Mouse (Mus musculus): ENCODE results near the gene Ugt1a9.

The Ugt1a9 gene

GRCm38 (mm10) chr1:88233421-88234247 lies 163.0 kb downstream of the Ugt1a9 start:
- DNase-seq (ENCODE audit: inconsistent age in 2 of 2, low spot score in 1 of 2) = no peak

- DNase-seq (ENCODE audit: inconsistent age in 2 of 2, low spot score in 1 of 2) = no peak
Observed at GRCm38 (mm10) chr1:88234248-88234610, 163.6 kb downstream of the Ugt1a9 start.

- DNase-seq (ENCODE audit: inconsistent age in 2 of 2, low spot score in 1 of 2) = no peak
Observed at GRCm38 (mm10) chr1:88234646-88235045, 164.0 kb downstream of the Ugt1a9 start.

GRCm38 (mm10) chr1:88235046-88235893 lies 164.7 kb downstream of the Ugt1a9 start:
- no peak for DNase-seq (ENCODE audit: inconsistent age in 2 of 2, low spot score in 1 of 2)

GRCm38 (mm10) chr1:88235894-88236415 lies 165.4 kb downstream of the Ugt1a9 start:
- no peak for DNase-seq (ENCODE audit: inconsistent age in 2 of 2, low spot score in 1 of 2)

- no peak for DNase-seq (ENCODE audit: inconsistent age in 2 of 2, low spot score in 1 of 2)
Observed at GRCm38 (mm10) chr1:88237311-88237710, 166.7 kb downstream of the Ugt1a9 start.

- no peak for DNase-seq (ENCODE audit: inconsistent age in 2 of 2, low spot score in 1 of 2)
Observed at GRCm38 (mm10) chr1:88238771-88239170, 168.2 kb downstream of the Ugt1a9 start.

- peak; percentile 69 to 82 for DNase-seq (ENCODE audit: inconsistent age in 2 of 2, low spot score in 1 of 2)
Observed at GRCm38 (mm10) chr1:88240072-88240471, 169.5 kb downstream of the Ugt1a9 start.

GRCm38 (mm10) chr1:88240579-88240978 lies 170.0 kb downstream of the Ugt1a9 start:
- no peak for DNase-seq (ENCODE audit: inconsistent age in 2 of 2, low spot score in 1 of 2)

GRCm38 (mm10) chr1:88243861-88244260 lies 173.3 kb downstream of the Ugt1a9 start:
- DNase-seq (ENCODE audit: inconsistent age in 2 of 2, low spot score in 1 of 2) = no peak

GRCm38 (mm10) chr1:88245881-88246280 lies 175.3 kb downstream of the Ugt1a9 start:
- no peak for DNase-seq (ENCODE audit: inconsistent age in 2 of 2, low spot score in 1 of 2)

- no peak for DNase-seq (ENCODE audit: inconsistent age in 2 of 2, low spot score in 1 of 2)
Observed at GRCm38 (mm10) chr1:88246386-88246785, 175.8 kb downstream of the Ugt1a9 start.

GRCm38 (mm10) chr1:88247660-88248059 lies 177.1 kb downstream of the Ugt1a9 start:
- DNase-seq (ENCODE audit: inconsistent age in 2 of 2, low spot score in 1 of 2) = no peak

GRCm38 (mm10) chr1:88248658-88249057 lies 178.1 kb downstream of the Ugt1a9 start:
- no peak for DNase-seq (ENCODE audit: inconsistent age in 2 of 2, low spot score in 1 of 2)

- DNase-seq (ENCODE audit: inconsistent age in 2 of 2, low spot score in 1 of 2) = no peak
Observed at GRCm38 (mm10) chr1:88249596-88249995, 179.0 kb downstream of the Ugt1a9 start.

- no peak for DNase-seq (ENCODE audit: inconsistent age in 2 of 2, low spot score in 1 of 2)
Observed at GRCm38 (mm10) chr1:88250023-88250422, 179.4 kb downstream of the Ugt1a9 start.

GRCm38 (mm10) chr1:88253106-88253505 lies 182.5 kb downstream of the Ugt1a9 start:
- DNase-seq (ENCODE audit: inconsistent age in 2 of 2, low spot score in 1 of 2) = no peak

- no peak for DNase-seq (ENCODE audit: inconsistent age in 2 of 2, low spot score in 1 of 2)
Observed at GRCm38 (mm10) chr1:88253540-88253939, 182.9 kb downstream of the Ugt1a9 start.

- DNase-seq (ENCODE audit: inconsistent age in 2 of 2, low spot score in 1 of 2) = peak in 1 of 2 experiments; percentile 31
Observed at GRCm38 (mm10) chr1:88254793-88255465, 184.3 kb downstream of the Ugt1a9 start.

- no peak for DNase-seq (ENCODE audit: inconsistent age in 2 of 2, low spot score in 1 of 2)
Observed at GRCm38 (mm10) chr1:88255466-88255857, 184.9 kb downstream of the Ugt1a9 start.
